Mouse (Mus musculus) lung, postnatal 0 days (tissue): ENCODE measurements around the gene Lrp2bp. TPM values are rescaled to one million over a fixed set of nuclear protein-coding genes. Genes with fewer than 3 reads are reported as not detected.

Source experiments
- ATAC-seq: fragments of 200-750 bp; cut with Nextera tagmentation; 2 replicates; pipeline ENCODE4 v1.8.0; 2017; ENCODE audit warnings: moderate library complexity
- DNase-seq: peaks from one replicate; pipeline ENCODE4 v3.0.0-alpha.2; 2016; ENCODE audit warnings: low spot score
- H3K27ac ChIP-seq: fragments of 300-500 bp; sonication (generic); 2 replicates; pipeline ENCODE4 v1.5.1; 2014; ENCODE audit warnings: antibody characterized with exemption, mild to moderate bottlenecking, low read length, mixed read lengths
- H3K27me3 ChIP-seq: fragments of 300-500 bp; sonication (generic); replicated peaks from 2 replicates; pipeline ENCODE4 v1.6.1; 2014; ENCODE audit warnings: low read length, mixed read lengths; ENCODE audit not compliant: insufficient read depth
- H3K36me3 ChIP-seq: fragments of 300-500 bp; sonication (generic); 2 replicates; pipeline ENCODE4 v1.6.1; 2014; ENCODE audit warnings: low read length, mixed read lengths; ENCODE audit not compliant: insufficient read depth
- H3K4me1 ChIP-seq: fragments of 300-500 bp; sonication (generic); 2 replicates; pipeline ENCODE4 v1.6.1; 2014; ENCODE audit warnings: antibody characterized with exemption, low read depth, low read length, mixed read lengths; ENCODE audit not compliant: insufficient read depth
- H3K4me2 ChIP-seq: fragments of 300-500 bp; sonication (generic); replicated peaks from 2 replicates; pipeline ENCODE4 v1.6.1; 2014; ENCODE audit warnings: low read depth, mild to moderate bottlenecking, low read length, moderate library complexity, mixed read lengths
- H3K4me3 ChIP-seq: fragments of 300-500 bp; sonication (generic); 2 replicates; pipeline ENCODE4 v1.5.1; 2014; ENCODE audit warnings: low read depth, low read length
- H3K9ac ChIP-seq: fragments of 300-500 bp; sonication (generic); replicated peaks from 2 replicates; pipeline ENCODE4 v1.6.1; 2014; ENCODE audit warnings: low read depth, mild to moderate bottlenecking
- H3K9me3 ChIP-seq: fragments of 300-500 bp; sonication (generic); 2 replicates; pipeline ENCODE4 v1.6.1; 2016; ENCODE audit warnings: low read length, mixed read lengths
- CTCF ChIP-seq: IDR thresholded peaks from 2 replicates; pipeline ENCODE4 v1.5.1; 2016; ENCODE audit warnings: antibody characterized with exemption, mild to moderate bottlenecking
- EP300 ChIP-seq: IDR thresholded peaks from 2 replicates; pipeline ENCODE4 v1.6.1; 2016; ENCODE audit warnings: antibody characterized with exemption, mild to moderate bottlenecking, control low read depth
- WGBS: fragments of 180-500 bp; shearing (Covaris S2); extraction: QIAGEN DNeasy Blood & Tissue Kit; methylation state at CpG from one replicate; pipeline ENCODE4 v1.1.7; 2014; 5-methylcytosine and 5-hydroxymethylcytosine counted together
- polyA plus RNA-seq: library from polyadenylated mRNA; unstranded; fragments of >200 nt; fragmentation: Nextera tagmentation; extraction: Ambion mirVana; gene quantifications from 2 replicates; pipeline ENCODE4 v1.2.1, GENCODE M21; 2015

The Lrp2bp gene
- polyA plus RNA-seq, 1 experiment from 2014 or later: 0.91 TPM

- H3K27ac ChIP-seq: peak overlapping the region; percentile 71
- peak overlapping the region; percentile 64 for H3K4me3 ChIP-seq
- WGBS: 39% methylated on average over 11 of the region's 11 CpGs
- H3K36me3 ChIP-seq: no peaks in the 10 kb centered on the region
- DNase-seq: peak; percentile 57
- no peaks in the 10 kb centered on the region for H3K9me3 ChIP-seq
- peak overlapping the region; percentile 37; the same call in 1 of the 2 replicates for H3K9ac ChIP-seq
- H3K4me2 ChIP-seq: peak overlapping the region; percentile 74
- ATAC-seq: peak; percentile 8
- TF ChIP-seq CTCF (no peak), EP300 (no peak)
- no peaks in the 10 kb centered on the region for H3K27me3 ChIP-seq
- peaks cover 7% of the 10 kb centered on the region; the same call in 1 of the 2 replicates for H3K4me1 ChIP-seq
Observed at GRCm38 (mm10) chr8:45975837-45976468, 23.1 kb upstream of the Lrp2bp start.

GRCm38 (mm10) chr8:45986665-45987064 lies 12.4 kb upstream of the Lrp2bp start:
- TF ChIP-seq EP300 (no peak), CTCF (no peak)
- ATAC-seq: no peak

GRCm38 (mm10) chr8:45988189-45988588 lies 10.9 kb upstream of the Lrp2bp start:
- Histone ChIP-seq H3K27me3 (no peaks in the 10 kb centered on the region), H3K36me3 (no peaks in the 10 kb centered on the region)

More at GRCm38 (mm10) chr8:45986665-45987064, 12.4 kb upstream of the Lrp2bp start:
- no peaks in the 10 kb centered on the region for H3K4me1 ChIP-seq
- WGBS: 53% methylated on average over 3 of the region's 3 CpGs
- H3K4me2 ChIP-seq: no peak overlapping the region
- no peaks in the 10 kb centered on the region for H3K9me3 ChIP-seq
- H3K27me3 ChIP-seq: no peaks in the 10 kb centered on the region
- no peaks in the 10 kb centered on the region for H3K36me3 ChIP-seq
- DNase-seq: peak; percentile 42
- H3K4me3 ChIP-seq: no peak overlapping the region
- H3K9ac ChIP-seq: no peak overlapping the region
- H3K27ac ChIP-seq: no peak overlapping the region

GRCm38 (mm10) chr8:45990631-45991310 lies 8.3 kb upstream of the Lrp2bp start:
- peaks cover 4% of the 10 kb centered on the region; the same call in 1 of the 2 replicates for H3K36me3 ChIP-seq
- 91% methylated on average over 4 of the region's 4 CpGs for WGBS
- no peaks in the 10 kb centered on the region for H3K9me3 ChIP-seq
- H3K4me3 ChIP-seq: no peak overlapping the region
- H3K4me2 ChIP-seq: no peak overlapping the region
- DNase-seq (no peak), ATAC-seq (no peak)
- no peak overlapping the region for H3K27ac ChIP-seq
- H3K9ac ChIP-seq: no peak overlapping the region
- H3K27me3 ChIP-seq: no peaks in the 10 kb centered on the region
- H3K4me1 ChIP-seq: no peaks in the 10 kb centered on the region
- TF ChIP-seq EP300 (no peak), CTCF (no peak)

More at GRCm38 (mm10) chr8:45988189-45988588, 10.9 kb upstream of the Lrp2bp start:
- Histone ChIP-seq H3K9ac (no peak overlapping the region), H3K27ac (no peak overlapping the region), H3K4me1 (no peaks in the 10 kb centered on the region), H3K4me2 (no peak overlapping the region), H3K4me3 (no peak overlapping the region), H3K9me3 (no peaks in the 10 kb centered on the region)
- no peak for DNase-seq
- no peak for ATAC-seq
- 62% methylated on average over 2 of the region's 2 CpGs for WGBS
- TF ChIP-seq EP300: no peak
- TF ChIP-seq CTCF: no peak

GRCm38 (mm10) chr8:45994111-45994510 lies 5.0 kb upstream of the Lrp2bp start:
- no peaks in the 10 kb centered on the region for H3K27me3 ChIP-seq
- TF ChIP-seq CTCF: peak; percentile 46
- no peak for TF ChIP-seq EP300
- WGBS: 96% methylated on average over 2 of the region's 2 CpGs
- H3K4me3 ChIP-seq: no peak overlapping the region
- no peak overlapping the region for H3K4me2 ChIP-seq
- no peak overlapping the region for H3K27ac ChIP-seq
- ATAC-seq (no peak), DNase-seq (no peak)
- H3K36me3 ChIP-seq: peaks cover 7% of the 10 kb centered on the region; the same call in 1 of the 2 replicates
- H3K9ac ChIP-seq: no peak overlapping the region
- peaks cover 4% of the 10 kb centered on the region for H3K4me1 ChIP-seq
- no peaks in the 10 kb centered on the region for H3K9me3 ChIP-seq

GRCm38 (mm10) chr8:45995576-45995975 lies 3.5 kb upstream of the Lrp2bp start:
- 58% methylated on average over 3 of the region's 3 CpGs for WGBS
- ATAC-seq (no peak), DNase-seq (peak; percentile 13)
- H3K9ac ChIP-seq: no peak overlapping the region
- TF ChIP-seq EP300: no peak
- TF ChIP-seq CTCF: no peak
- H3K4me1 ChIP-seq: peaks cover 5% of the 10 kb centered on the region
- no peak overlapping the region for H3K4me2 ChIP-seq
- H3K36me3 ChIP-seq: peaks cover 7% of the 10 kb centered on the region; the same call in 1 of the 2 replicates
- no peaks in the 10 kb centered on the region for H3K9me3 ChIP-seq
- no peak overlapping the region for H3K4me3 ChIP-seq
- H3K27me3 ChIP-seq: no peaks in the 10 kb centered on the region
- H3K27ac ChIP-seq: no peak overlapping the region
